Mouse (Mus musculus) retina, postnatal 1 day (tissue): ENCODE results near the gene Coq4.

Experiments used
- DNase-seq: peaks from one replicate; pipeline ENCODE4 v3.0.0-alpha.2; 2012

Coq4 gene

DNA sequence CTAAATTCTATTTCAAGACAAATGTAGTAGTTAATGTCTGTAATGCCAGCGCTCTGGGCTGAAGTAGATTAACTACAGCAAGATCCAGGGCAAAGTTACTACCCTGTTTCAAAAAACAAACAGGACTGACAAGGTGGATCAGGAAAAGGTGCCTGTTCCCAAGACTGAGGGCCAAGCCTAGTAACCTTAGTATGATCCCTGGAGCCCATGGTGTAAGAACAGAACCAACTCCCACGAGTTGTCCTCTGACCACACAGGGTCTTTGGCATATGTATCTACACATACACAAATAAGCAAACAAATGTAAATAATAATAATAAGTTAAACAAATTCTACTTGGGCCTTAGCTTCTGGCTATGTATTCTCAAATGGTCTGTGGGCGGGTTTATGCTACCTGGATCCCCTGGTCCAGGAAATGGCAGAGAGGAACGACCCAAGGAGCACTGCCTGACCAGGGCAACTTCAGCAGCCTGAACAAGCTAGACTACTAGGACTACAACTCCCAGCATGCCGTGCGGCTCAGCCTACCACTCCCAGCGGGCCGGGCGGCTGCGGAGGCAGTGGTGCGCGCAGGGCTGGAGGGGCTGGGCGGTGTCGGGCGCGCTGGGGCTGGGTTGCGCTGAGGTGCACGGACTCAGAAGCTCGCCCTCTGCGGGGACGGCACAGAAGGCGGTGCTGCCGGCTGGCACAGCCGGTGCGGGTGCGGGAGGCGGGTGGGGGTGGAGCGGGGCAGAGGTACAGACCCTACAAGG is 15.0 kb downstream of the Coq4 start, which contains the start of gene Slc27a4:
Slc27a4 (plus strand) TSS at position 560 of the 752 bp plus-strand sequence.
- DNase-seq: peak; percentile 95

DNA sequence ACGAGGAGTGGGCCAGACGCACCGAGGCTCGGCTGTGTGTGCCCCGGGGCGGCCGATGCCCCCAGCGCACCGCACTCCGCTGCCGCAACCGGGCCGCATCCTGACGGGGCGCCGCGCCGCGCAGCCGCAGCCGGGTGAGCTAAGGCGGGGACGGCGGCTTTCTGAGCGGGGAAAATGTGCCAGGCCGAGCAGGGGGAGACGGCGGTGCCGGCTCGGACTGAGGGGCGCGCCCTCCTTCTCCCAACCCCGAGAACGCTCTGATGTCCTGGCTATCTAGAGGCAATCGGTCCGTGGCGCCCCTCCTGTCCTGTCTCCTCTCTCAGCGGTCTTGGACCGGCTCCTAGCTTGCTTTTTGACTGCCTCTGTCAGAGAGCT is 15.5 kb downstream of the Coq4 start:
- no peak for DNase-seq

DNA sequence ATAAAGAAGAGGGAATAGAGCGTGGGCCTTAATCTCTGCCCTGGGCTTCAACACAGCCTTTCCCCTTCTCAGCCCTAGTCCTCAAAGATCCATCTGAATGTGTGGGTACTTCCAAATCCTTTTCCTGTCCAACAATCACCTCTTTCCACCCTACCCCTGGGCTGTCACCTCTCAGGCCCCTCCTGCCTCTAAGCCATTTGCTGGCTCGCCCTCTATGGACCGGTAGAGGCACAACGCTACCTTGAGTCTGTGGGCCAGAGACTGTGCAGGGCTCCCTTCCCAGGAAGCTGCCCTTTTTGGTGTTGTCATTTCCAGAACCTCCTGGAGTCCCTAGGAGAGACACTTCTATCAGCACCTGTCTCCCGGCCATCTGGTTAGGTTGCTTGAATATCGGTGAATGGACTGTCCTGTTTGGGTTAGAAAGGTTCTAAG is 16.1 kb downstream of the Coq4 start:
- DNase-seq: peak; percentile 36

DNA sequence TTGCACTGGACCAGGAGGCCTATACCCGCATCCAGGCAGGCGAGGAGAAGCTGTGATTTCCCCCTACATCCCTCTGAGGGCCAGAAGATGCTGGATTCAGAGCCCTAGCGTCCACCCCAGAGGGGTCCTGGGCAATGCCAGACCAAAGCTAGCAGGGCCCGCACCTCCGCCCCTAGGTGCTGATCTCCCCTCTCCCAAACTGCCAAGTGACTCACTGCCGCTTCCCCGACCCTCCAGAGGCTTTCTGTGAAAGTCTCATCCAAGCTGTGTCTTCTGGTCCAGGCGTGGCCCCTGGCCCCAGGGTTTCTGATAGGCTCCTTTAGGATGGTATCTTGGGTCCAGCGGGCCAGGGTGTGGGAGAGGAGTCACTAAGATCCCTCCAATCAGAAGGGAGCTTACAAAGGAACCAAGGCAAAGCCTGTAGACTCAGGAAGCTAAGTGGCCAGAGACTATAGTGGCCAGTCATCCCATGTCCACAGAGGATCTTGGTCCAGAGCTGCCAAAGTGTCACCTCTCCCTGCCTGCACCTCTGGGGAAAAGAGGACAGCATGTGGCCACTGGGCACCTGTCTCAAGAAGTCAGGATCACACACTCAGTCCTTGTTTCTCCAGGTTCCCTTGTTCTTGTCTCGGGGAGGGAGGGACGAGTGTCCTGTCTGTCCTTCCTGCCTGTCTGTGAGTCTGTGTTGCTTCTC is 28.5 kb downstream of the Coq4 start:
- DNase-seq: no peak

DNA sequence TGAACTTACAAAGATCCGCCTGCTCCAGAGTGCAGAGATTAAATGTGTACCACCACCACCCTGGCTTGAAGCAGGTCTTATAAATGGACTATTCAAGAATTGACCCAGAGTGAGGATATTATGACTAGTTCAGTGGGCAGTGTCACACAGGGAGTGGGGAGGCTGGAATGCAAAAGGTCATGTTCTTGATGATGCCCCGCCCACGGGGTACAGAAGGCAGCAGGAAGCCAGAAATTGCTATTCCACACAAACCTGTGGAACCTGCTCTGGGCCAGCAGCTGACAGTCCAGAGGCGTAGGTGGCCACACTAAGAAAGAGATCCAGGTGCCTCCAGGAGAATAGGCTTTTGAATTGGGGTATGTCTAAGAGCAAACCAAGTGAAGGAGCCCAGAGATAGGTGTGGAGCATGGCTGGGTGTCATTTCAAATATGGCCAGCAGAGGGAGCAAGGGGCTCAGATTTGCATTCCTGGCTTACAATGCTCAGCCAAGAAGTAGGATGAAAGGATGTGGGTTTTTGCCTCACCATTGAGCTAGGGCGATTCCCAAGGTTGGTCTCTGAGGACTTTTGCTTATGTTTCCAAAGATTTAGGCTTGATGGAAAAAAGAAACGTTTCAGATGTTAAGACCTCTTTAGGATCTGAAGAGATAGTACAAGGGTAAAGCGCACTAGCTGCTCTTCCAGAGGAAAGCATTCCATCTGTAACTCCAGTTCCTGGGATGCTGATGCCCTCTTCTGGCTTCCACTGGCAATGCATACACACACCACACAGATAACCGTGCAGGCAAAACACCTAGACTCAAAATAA is 30.3 kb downstream of the Coq4 start:
- DNase-seq: peak; percentile 86

DNA sequence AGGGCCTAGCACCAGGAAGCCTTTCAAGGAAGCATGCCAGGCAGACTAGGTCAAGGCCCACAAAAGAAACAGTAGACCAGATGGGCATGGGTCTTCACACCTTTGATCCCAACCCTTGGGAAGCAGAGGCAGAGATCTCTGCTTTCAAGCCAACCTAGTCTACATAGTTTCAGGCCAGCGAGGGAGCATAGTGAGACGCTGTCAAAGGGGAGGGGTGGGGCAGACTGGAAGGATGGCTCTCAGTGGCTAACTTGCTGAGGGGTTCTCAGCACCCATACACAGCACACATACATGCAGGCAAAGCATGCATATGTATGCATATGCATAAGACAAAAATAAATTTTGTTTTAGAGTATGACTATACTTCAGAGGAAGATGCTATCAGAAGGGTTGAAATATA is 32.1 kb downstream of the Coq4 start:
- no peak for DNase-seq

DNA sequence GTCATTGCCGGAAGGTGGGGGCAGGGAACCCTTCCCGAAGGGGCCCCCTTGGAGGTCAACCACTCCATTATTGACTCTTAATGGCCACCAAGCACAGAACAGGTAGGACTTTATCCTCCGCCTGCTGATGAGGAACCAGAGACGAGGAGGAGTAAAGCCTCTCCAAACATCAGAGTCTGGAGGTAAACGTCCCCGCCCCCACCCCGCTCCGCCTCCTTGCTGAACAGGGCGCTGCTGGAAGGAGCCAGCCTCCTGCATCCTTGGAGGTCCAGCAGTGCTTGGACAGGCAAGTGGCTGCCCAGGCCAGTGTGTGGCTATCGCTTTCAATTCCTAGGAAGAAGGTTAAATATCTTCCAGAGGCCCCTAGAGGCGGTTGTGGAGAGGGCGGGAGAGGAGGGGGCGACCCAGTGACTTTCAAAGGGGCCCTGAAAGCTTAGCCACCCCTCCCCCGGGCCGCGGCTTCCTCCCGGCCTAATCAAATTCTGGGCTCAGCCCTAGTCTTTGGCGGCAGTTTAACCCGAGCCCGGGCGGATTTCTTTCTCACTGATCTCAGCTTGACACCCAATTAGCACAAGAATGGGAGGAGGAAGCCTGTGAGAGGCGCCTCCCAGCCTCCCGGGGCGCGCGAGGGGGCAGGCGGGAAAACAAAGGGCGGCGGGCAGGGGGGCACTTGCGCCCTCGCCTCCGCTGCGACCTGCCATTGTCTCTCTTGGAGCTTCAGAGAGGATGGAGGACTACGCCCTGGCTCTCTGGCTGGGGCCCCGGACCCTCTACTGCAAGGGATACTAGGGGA is 32.9 kb downstream of the Coq4 start, which contains the start of gene Urm1:
Urm1 (plus strand) TSS at position 51 of the 793 bp plus-strand sequence.
- peak; percentile 97 for DNase-seq

DNA sequence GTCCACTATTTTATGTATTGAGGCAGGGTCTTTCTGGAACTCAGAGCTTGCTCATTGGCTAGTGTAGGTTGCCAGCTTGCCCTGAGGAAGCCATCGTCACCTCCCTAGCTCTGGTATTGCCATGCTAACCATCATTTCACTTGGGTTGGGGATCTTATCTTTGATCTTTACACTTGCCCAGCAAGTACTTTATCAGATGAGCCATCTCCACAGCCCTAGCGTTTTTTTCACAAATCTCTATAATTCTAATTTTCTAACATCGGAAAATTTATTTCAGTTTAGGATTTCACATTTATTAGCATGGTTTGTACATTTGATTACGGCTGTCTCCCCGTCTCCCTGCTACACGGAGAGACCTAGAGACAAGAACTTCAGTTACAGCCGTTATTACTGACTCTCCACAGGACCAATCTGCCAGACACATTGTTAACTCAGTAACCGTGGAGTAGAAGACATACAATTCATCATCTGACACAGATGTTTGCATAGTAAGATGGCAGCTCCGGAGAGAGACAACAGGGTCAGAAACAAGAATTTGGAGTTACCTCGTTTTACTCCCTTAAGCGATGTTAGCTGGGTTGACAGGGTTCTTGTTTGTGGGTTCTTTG is 39.1 kb downstream of the Coq4 start:
- DNase-seq: no peak

DNA sequence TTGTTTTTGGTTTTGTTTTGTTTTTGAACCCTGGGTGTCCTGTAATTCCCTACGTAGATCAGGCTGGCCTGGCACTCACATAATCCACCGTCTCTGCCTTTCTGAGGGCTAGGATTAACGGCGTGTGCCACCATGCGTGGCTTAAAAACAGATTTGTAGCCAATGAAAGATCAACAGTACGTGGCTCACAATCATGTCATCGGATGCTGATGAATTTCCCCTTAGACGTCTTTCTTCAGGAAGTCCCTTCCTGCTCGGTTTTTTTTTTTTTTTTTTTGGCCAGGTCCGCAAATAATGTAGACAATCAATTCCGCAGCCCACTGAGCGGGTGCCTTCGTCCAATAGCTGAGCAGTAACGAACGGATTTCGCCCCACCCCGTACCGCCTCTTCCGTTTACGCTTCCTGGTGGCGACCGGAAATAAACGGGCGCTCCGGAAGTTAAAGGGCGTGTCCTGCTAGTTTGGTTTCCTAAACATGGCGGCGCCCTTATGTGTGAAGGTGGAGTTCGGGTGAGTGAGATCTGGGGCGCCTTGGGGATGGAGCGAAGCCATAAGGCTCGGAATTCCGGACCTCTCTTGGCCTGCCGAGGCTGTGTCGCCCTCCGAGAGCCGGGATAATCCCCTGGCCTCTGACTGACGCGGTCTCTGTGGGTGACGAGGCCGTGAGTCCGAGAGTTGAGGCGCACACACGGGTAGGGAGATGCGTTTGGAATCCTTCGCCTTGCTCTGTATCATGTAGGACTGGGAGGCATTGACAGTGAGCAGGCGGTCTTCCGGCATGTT is 39.8 kb downstream of the Coq4 start:
- DNase-seq: peak; percentile 99

DNA sequence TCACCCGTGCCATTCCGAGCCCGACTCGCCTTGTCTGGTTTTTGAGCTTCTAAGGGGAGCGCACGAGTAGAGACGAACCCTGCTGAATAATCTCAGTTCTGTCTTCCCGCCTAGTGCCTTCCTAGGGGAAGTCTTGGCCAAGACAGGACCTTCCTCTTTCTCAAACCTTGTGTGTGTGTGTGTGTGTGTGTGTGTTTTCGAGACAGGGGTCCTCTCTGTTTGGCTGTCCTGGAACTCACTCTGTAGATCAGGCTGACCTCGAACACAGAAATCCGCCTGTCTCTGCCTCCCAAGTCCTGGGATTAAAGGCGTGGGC is 40.4 kb downstream of the Coq4 start:
- no peak for DNase-seq

DNA sequence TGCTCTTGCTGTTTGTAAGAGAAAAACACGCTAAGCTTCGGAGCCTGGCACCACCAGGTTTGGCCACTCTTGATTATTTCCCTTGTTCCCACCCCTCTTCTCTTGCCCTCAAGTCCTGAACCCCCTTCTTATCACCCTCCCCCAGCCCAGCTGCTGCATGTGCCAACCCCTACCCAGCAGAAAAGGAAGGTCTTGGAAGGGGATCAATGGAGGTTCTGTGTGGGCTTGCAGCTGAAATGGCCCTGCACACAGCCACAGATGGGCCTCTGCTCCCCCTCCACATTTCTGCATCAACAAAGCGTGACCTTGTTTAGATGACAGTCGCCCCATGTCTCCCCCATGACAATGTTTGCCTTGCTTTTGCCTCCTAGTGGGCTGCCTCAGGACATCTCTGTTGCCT is 43.8 kb downstream of the Coq4 start:
- no peak for DNase-seq

DNA sequence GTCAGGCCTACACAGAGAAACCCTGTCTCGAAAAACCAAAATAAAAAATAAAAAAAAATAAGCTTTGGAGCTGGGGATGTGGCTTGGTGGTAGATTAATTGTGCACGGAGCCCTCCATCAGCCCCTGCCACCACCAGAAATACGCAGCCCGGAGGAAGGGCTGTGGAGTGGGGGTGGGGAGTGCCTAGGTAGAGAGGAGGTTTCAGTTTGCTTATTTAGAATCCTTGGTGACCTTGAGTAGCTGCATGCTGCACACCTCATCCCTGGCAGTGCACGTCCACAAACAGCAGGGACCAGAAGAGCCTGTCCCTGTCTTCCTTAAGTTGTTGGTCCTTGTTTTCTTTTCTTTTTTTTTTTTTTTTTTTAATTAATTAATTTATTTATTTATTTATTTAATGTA is 46.5 kb downstream of the Coq4 start:
- no peak for DNase-seq

DNA sequence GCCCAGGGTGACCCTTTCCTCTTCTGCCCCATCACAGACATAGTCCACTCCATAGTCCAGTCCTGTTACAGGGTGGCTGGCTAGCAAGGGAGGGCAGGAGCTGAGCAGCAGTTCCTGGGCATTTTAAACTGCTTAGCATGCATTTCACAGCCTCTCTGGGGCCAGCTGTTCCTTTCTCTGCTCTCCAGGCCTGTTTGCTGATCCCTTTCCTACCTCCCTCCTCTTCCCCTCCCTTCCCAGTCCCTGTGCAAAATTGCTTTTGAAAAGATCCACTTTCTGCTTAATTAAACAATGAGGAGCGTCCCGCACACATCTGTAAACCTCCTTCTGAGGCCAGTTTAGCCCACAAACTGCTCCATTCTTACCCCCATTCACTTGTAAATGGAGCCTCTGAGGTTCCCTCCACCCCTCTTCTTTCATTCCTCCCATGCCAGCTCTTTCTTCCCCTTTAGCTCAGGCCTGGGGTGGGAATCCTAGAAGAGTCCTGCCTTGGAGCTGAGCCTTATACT is 48.2 kb downstream of the Coq4 start:
- no peak for DNase-seq

DNA sequence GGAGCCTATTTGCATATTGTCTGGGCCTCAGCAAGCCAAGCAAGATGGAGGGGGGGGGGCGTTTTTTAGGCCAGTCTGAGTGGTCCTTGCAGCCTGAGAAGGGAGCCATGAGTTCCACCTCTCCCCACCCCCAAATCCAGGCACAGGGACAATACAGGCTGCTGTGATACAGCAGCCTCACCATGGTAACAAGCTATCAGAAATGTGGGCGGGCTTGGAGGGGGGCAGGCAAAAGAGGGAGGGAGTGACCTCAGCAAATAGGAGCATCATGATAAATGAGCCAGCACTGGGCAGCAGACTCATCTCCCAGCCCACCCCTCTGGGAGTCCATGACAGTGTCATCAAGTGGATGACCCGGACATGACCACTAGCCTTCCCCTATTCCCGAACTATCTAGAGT is 52.2 kb downstream of the Coq4 start:
- peak; percentile 56 for DNase-seq

DNA sequence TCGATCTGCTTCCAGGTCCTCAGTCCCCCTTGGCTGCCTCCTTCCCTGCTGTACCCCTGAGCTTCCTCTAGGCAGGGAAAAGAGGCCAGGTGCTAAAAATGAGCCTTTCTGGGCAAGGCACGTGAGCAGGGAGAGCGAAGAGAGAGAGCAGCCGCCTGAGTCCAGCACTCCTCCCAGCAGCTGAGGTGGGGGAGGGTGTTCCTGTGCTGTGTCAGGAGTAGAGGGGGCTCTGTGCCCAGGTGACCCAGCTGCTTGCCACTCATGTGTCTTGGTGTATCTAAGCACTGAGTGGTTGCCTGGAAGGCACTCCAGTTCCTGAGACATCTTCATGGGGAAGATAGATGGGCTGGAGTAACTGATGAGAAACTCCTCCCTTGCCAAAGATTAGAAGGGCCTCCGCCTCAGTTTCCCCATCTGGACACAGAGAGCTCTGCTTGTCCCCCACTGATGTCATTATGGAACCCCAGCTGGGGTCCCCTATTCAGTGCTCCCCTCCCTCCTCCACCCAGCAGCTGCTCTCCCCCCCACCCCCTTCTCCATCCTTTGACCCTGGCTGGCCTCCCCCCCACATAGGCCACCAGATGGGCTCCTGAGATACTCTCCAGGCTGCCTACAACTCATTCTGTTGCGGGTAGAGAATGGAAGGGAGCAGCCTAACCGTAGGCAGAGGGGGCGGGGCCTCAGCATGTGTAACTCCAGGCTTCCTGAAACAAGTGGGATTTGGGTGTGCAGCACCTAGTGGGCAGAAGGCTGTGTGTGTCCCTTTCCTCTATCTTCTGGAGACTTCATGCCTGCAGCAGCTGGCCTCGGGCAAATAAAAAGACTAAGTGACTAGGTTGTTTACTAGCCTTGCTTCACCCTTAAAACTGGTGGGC is 56.2 kb downstream of the Coq4 start:
- DNase-seq: no peak

DNA sequence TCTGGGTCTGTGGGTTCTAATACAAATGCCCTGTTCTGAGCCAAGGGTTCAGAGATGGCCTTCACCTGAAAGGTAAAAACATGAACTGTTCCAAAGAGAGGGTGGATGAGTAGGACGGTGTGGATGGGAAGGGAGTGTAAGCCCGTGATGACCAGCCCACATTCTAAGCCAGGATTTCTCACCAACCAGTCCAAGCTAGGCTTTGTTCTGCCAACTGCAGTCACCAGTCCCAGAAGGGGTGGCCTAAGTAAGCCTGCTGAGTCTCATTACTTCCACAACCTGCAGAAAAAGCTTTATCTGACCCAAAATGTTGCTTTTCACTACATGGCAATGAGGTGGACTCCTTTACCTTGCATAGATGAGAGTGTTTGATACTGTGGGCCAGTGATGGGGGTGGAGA is 56.8 kb downstream of the Coq4 start:
- DNase-seq: no peak

DNA sequence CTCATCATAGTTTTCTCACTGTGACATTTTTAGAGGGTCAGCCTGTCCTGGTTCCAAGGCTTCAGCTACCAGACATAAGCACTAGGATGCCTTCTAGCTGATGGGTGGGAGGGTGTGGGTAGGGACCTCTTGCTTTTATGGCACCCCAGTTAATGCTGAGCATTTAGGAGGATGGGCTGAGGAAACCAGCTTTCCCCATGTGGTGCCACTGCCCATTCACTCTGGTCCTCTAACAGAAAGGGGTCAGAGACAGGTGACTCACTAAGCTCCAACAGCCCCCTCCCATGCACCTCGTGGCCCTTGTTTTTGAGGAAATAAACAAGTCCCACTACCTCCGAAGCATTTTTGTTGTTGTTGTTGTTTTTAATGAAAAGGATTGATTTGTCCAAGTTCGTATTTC is 57.4 kb downstream of the Coq4 start:
- DNase-seq: no peak

DNA sequence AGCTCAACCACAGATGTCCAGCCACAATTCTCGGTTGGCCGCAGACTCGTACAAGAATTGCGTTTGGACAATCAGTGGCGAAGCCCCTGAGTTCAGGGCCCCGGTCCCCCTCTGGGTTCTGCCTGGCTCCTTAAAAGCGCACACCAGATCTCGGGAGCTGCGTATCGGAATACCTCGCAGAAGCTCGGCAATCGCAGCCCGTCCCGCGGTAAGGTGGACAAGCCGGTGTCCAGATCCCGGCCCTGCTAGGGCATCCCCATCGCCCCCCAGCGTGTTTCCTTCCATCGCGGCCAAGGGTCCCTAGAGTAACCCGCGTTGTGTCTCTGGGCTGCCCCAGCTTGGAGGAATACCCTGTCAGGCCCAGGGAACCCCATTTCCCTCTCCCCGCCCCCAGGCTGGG is 58.3 kb downstream of the Coq4 start:
- peak; percentile 31 for DNase-seq

DNA sequence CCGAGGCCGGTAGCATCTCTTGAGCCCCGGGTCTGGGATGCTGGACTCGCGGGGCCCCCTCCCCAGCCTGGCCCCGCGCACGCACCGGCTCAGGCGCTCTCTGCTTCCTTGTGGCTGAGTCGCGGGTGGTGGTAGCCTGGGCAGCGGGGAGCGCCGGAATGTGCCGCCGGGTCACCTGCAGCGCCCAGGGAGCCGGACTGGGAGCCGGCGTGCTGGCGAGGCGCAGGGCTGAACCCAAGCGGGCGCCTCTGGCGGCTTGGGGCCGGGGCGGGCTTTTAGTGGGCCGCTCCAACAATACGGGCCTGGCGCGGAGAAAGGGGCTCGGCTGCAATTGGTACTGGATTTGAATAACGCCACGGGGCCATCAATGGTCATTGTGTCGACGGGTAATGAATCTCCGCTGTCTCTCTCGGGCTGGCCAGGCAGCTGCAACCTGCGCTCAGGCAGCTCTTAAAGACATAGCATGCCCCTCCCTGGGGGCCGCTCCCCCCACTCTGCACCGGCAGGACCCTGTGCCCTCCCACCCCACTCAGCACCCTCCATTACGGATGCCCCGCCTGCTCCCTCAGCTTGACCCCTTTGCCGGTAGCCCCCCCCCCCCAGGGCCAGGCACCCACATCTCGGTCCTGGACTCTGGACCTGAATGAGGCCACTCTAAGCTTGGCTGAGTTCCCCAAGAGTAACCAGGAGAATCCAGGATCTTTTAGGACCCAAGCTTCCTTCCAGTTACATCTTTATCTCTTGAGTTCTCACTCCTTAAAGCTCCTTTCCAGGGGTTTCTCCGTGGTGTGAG is 59.0 kb downstream of the Coq4 start:
- DNase-seq: peak; percentile 69

DNA sequence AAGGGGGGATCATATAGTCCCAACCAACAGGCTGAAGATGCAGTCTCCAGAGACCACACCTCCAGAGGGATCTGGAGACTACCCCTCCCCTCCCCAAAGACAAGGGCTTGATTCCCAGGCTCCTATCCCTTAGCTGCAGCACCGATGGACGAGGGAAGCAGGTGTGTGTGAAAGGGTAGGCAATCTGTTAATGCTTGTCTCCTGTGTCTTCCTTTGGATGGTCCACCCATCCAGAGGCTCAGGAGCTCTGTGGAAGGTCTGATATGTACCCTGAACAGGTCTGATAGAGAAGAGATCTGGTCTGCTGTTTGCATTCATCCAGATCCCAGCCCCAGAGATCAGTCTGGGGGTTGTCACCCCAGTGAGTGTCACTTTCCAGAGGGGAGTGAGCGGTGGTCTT is 59.6 kb downstream of the Coq4 start:
- no peak for DNase-seq
